Mouse (Mus musculus) 3T3-L1 (cell line): Measurements from ENCODE around the gene Taar7e.
A peak's percentile ranks its signal among the peaks of the same experiment; 100 is the strongest.
"Not testable (repeated sequence)": the region's sequence is repeated elsewhere in the genome, so short reads cannot be mapped to it uniquely, and the experiment has no call there.

Experiments
- DNase-seq: peaks from one replicate; pipeline ENCODE4 v3.0.0-alpha.2; 2015; ENCODE audit warnings: low read depth, low spot score

Gene Taar7e

DNA sequence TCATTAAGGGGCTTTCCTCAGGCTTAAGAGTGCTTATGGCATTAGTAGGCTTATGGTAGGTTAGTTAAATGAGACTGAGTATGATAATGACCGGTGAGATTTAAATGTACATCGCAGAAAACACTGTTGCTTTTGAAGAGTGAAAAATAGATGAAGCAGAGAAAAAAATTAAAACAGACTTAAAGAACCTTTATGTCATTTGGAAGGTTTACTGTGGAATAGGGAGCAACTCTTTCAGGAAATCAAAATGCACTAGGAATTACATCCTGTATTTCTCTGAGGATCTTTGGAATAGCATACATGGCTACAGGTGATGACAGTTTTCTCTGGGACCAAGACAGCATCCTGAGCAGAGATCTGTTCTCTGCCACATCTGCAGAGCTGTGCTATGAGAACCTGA is at the start of gene Taar7e:
Gene Taar7e (plus strand): TSS at position 301 of the 400 bp plus-strand sequence.
- no peak for DNase-seq

- no peak for DNase-seq
Measured at GRCm38 (mm10) chr10:23993381-23993780, 44.0 kb upstream of the Taar7e start, which contains the start of gene Taar7a. Taar7a (minus strand) TSS chr10:23993481.

- no peak for DNase-seq
Measured at GRCm38 (mm10) chr10:23999639-24000038, 37.8 kb upstream of the Taar7e start, which contains the start of gene Taar7b. Taar7b (plus strand) TSS chr10:23999939.

DNA sequence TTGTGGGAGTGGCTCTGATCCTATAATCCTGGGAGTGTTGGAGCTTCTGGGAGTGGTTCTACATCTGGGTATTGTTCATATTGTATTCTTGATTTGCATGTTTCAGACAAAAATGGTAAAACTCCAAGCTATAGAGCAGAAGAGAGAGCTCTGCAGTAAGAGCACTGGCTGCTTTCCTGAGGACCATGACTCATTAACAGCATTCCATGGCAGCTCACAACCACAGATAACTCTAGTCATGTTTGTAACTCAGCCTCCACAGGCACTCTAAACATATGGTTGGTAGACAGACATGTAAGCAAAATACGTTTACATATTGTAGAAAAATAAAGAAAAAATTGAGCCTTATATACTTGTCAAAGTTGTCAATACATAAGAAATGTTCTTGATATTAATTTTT is 31.0 kb upstream of the Taar7e start:
- DNase-seq, result peak; percentile 61

DNA sequence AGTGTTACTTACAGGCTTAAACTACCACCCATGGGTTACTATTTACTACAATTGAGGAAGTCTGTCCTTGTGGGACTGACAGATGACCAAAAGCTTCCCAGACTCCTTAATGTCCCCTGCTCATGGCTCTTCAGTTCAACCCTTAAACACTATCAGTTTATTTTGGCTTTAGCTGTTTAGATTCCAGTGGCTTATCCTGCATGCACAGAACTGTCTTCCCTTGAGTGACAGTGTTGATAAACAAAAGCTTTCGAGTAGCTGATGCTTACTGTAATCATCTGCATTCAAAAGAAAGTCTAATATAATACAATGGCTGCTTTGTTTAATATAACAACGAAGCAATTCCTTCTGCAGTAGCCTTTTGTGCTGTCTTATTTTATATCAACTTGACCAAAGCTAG is 30.4 kb upstream of the Taar7e start:
- no peak for DNase-seq

DNA sequence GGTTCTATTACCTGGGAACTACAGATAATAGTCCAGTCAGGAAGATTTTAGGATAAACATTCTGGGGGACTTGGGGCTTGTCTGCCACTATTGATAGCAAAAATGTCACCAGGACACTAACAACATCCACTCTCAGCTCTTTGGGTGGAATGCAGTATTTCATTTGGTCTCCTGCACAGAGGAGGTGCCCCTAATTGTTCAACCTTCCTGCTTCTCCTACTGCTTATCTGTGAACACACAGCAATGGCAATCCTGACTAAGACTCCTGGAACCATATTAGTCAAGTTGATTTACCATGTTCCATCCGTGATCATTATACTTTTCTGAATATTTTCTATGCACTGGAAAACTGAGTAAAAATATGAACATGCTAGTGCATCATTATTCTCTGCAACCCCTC is 29.3 kb upstream of the Taar7e start:
- DNase-seq, result no peak

DNA sequence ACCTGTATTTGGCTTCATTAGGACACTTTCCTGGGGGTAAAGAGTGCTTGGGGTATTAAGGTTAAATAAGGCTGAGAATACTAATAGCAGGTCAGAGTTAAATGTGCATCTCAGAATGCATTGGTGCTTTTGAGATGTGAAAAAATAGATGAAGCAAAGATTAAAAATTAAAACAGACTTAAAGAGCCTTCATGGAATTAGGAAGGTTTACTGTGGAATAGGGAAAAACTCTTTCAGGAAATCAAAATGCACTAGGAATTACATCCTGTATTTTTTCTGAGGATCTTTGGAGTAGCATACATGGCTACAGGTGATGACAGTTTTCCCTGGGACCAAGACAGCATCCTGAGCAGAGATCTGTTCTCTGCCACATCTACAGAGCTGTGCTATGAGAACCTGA is 10.5 kb upstream of the Taar7e start, which contains the start of gene Taar7d:
Gene Taar7d (plus strand): TSS at position 301 of the 400 bp plus-strand sequence.
- no peak for DNase-seq

- no peak for DNase-seq
Measured at GRCm38 (mm10) chr10:24031347-24031746, 6.1 kb upstream of the Taar7e start.

GRCm38 (mm10) chr10:24040120-24040869 is 2.9 kb downstream of the Taar7e start:
- no peak for DNase-seq

DNA sequence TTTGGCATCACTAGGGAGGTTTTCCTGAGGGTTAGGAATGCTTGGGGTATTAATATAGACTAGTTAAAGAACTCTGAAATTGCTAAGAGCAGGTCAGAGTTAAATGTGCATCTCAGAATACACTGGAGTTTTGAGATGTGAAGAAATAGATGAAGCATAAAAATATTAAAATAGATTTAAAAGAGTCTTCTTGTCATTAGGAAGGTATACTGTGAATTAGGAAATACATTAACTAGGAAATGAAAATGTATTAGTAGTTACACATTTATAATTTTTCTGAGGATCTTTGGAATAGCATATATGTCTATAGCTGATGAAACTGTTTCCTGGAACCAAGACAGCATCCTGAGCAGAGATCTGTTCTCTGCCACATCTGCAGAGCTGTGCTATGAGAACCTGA is 11.8 kb downstream of the Taar7e start, which contains the start of gene Taar7f:
Gene Taar7f (plus strand): TSS at position 301 of the 400 bp plus-strand sequence.
- no peak for DNase-seq

GRCm38 (mm10) chr10:24052039-24052438 is 14.6 kb downstream of the Taar7e start:
- DNase-seq, result no peak

- DNase-seq, result no peak
Measured at GRCm38 (mm10) chr10:24058986-24059385, 21.6 kb downstream of the Taar7e start.

GRCm38 (mm10) chr10:24074751-24075150 is 37.3 kb downstream of the Taar7e start:
- DNase-seq, result not testable (repeated sequence)

DNA sequence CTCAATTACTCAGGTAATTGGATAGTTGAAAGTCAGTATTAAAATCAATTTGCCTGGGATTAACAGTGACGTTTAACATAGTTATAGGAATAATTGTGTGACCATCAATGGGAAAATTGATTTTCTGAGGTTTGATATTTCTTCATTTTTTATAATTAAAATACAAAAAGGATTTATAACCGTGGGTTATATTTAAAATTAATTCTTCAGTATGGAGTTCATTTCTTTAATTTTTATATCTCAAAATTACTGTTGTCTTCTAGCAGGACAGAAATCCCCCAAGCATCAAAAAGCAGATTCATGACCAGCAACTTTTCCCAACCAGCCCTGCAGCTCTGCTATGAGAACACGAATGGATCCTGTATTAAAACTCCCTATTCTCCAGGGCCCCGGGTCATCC is 38.8 kb downstream of the Taar7e start, which contains the start of gene Taar8a:
Gene Taar8a (plus strand): TSS at position 301 of the 400 bp plus-strand sequence.
- not testable (repeated sequence) for DNase-seq

GRCm38 (mm10) chr10:24080166-24080565 is 42.8 kb downstream of the Taar7e start:
- DNase-seq, result peak; percentile 60

DNA sequence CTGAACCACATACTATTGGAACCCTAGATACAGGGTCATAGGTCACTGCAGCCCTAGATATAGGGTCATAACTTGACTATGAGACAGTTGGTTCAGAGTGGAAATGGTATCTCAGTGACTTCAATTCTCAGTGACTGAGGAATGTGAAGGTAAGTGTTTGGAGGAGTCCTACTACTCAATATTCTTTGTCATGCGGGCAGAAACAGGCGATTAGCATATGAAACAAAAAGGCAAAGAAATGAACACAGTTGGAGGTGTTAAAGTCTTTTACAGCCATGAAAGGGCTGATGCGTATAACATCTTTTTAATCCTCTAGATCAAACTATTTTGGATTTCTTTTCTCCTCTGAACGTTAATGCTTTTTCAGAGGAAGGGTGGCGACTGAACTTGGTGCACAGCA is 48.5 kb downstream of the Taar7e start:
- no peak for DNase-seq

GRCm38 (mm10) chr10:24086555-24086954 is 49.1 kb downstream of the Taar7e start:
- DNase-seq, result no peak

DNA sequence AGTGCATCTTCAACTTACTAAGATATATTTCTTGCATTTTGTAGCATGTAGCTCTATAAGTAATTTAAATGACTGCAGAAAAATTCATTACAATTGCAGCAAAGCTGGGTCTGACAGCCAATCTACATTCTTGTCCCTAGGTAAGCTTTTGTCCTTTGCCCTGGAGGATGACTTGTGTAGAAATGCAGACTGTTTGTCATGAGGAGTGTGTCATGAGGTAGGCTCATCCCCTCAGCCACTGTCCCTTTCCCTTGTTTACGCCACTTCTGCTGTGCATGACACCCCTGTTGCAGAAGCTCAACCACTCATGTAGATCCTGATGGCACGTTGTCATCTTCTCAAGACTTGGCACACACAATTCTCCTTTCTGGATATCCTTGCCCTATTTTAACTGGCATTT is 49.8 kb downstream of the Taar7e start:
- DNase-seq, result no peak
